Mouse (Mus musculus): ENCODE measurements at regions not wholly inside any gene's neighbourhood (a gene's known extent, or its start where the extent isn't known, plus 50 kb on each side); places are given as distances from the start of the nearest gene placed in this dataset.

GRCm38 (mm10) chr17:45893698-45894097 lies 138.5 kb downstream of the Vegfa start:
- Histone ChIP-seq H3K4me3 (ENCODE audit: low read depth, low read length) (no peak overlapping the region), H3K4me2 (ENCODE audit: low read length) (no peak overlapping the region), H3K9me3 (ENCODE audit: control insufficient read depth, low read length) (no peaks in the 10 kb centered on the region), H3K9ac (ENCODE audit: low read length) (no peak overlapping the region), H3K27ac (ENCODE audit: low read depth) (no peak overlapping the region), H3K27me3 (replicated peaks; ENCODE audit: control insufficient read depth, insufficient read depth, low read length) (no peaks in the 10 kb centered on the region), H3K4me1 (replicated peaks; ENCODE audit: control insufficient read depth, insufficient read depth, low read length) (peaks cover 6% of the 10 kb centered on the region), H3K36me3 (ENCODE audit: control insufficient read depth, insufficient read depth, low read length) (no peaks in the 10 kb centered on the region)
- DNase-seq (ENCODE audit: low spot score), result no peak
- ATAC-seq (replicated peaks; ENCODE audit: low FRiP score, low TSS enrichment, low read depth), result no peak
- 79% methylated on average over 6 of the region's 6 CpGs for WGBS

GRCm38 (mm10) chr17:45893094-45893493 lies 139.1 kb downstream of the Vegfa start:
- H3K9me3 ChIP-seq (ENCODE audit: control insufficient read depth, low read length), result no peaks in the 10 kb centered on the region
- H3K9ac ChIP-seq (ENCODE audit: low read length), result no peak overlapping the region
- no peak overlapping the region for H3K4me2 ChIP-seq (ENCODE audit: low read length)
- no peak for ATAC-seq (replicated peaks; ENCODE audit: low FRiP score, low TSS enrichment, low read depth)
- 59% methylated on average over 7 of the region's 7 CpGs for WGBS
- H3K4me3 ChIP-seq (ENCODE audit: low read depth, low read length), result no peak overlapping the region
- peaks cover 6% of the 10 kb centered on the region for H3K4me1 ChIP-seq (replicated peaks; ENCODE audit: control insufficient read depth, insufficient read depth, low read length)
- no peak for DNase-seq (ENCODE audit: low spot score)
- H3K27me3 ChIP-seq (replicated peaks; ENCODE audit: control insufficient read depth, insufficient read depth, low read length), result no peaks in the 10 kb centered on the region
- no peaks in the 10 kb centered on the region for H3K36me3 ChIP-seq (ENCODE audit: control insufficient read depth, insufficient read depth, low read length)
- H3K27ac ChIP-seq (ENCODE audit: low read depth), result no peak overlapping the region

GRCm38 (mm10) chr17:45889451-45889850 lies 142.7 kb downstream of the Vegfa start:
- Histone ChIP-seq H3K9me3 (ENCODE audit: control insufficient read depth, low read length) (no peaks in the 10 kb centered on the region), H3K4me2 (ENCODE audit: low read length) (no peak overlapping the region), H3K9ac (ENCODE audit: low read length) (no peak overlapping the region), H3K27me3 (replicated peaks; ENCODE audit: control insufficient read depth, insufficient read depth, low read length) (no peaks in the 10 kb centered on the region), H3K4me1 (replicated peaks; ENCODE audit: control insufficient read depth, insufficient read depth, low read length) (peaks cover 12% of the 10 kb centered on the region), H3K4me3 (ENCODE audit: low read depth, low read length) (no peak overlapping the region), H3K36me3 (ENCODE audit: control insufficient read depth, insufficient read depth, low read length) (no peaks in the 10 kb centered on the region), H3K27ac (ENCODE audit: low read depth) (no peak overlapping the region)
- WGBS, result 56% methylated on average over 8 of the region's 8 CpGs
- ATAC-seq (replicated peaks; ENCODE audit: low FRiP score, low TSS enrichment, low read depth), result no peak
- DNase-seq (ENCODE audit: low spot score), result no peak

GRCm38 (mm10) chr17:45889051-45889450 lies 143.1 kb downstream of the Vegfa start:
- no peaks in the 10 kb centered on the region for H3K9me3 ChIP-seq (ENCODE audit: control insufficient read depth, low read length)
- no peaks in the 10 kb centered on the region for H3K27me3 ChIP-seq (replicated peaks; ENCODE audit: control insufficient read depth, insufficient read depth, low read length)
- H3K4me1 ChIP-seq (replicated peaks; ENCODE audit: control insufficient read depth, insufficient read depth, low read length), result peaks cover 12% of the 10 kb centered on the region
- no peaks in the 10 kb centered on the region for H3K36me3 ChIP-seq (ENCODE audit: control insufficient read depth, insufficient read depth, low read length)
- no peak overlapping the region for H3K27ac ChIP-seq (ENCODE audit: low read depth)
- 60% methylated on average over 7 of the region's 7 CpGs for WGBS
- H3K4me3 ChIP-seq (ENCODE audit: low read depth, low read length), result no peak overlapping the region
- ATAC-seq (replicated peaks; ENCODE audit: low FRiP score, low TSS enrichment, low read depth) (no peak), DNase-seq (ENCODE audit: low spot score) (no peak)
- H3K4me2 ChIP-seq (ENCODE audit: low read length), result no peak overlapping the region
- H3K9ac ChIP-seq (ENCODE audit: low read length), result no peak overlapping the region

GRCm38 (mm10) chr17:45886420-45887049 lies 145.6 kb downstream of the Vegfa start:
- ATAC-seq (replicated peaks; ENCODE audit: low FRiP score, low TSS enrichment, low read depth), result no peak
- DNase-seq (ENCODE audit: low spot score), result no peak
- Histone ChIP-seq H3K9ac (ENCODE audit: low read length) (no peak overlapping the region), H3K4me1 (replicated peaks; ENCODE audit: control insufficient read depth, insufficient read depth, low read length) (peaks cover 12% of the 10 kb centered on the region), H3K27me3 (replicated peaks; ENCODE audit: control insufficient read depth, insufficient read depth, low read length) (no peaks in the 10 kb centered on the region), H3K4me3 (ENCODE audit: low read depth, low read length) (no peak overlapping the region), H3K9me3 (ENCODE audit: control insufficient read depth, low read length) (no peaks in the 10 kb centered on the region), H3K4me2 (ENCODE audit: low read length) (no peak overlapping the region), H3K27ac (ENCODE audit: low read depth) (peak overlapping the region; percentile 7; the same call in 1 of the 2 replicates), H3K36me3 (ENCODE audit: control insufficient read depth, insufficient read depth, low read length) (no peaks in the 10 kb centered on the region)
- WGBS, result 15% methylated on average over 17 of the region's 17 CpGs

GRCm38 (mm10) chr17:45885461-45886336 lies 146.5 kb downstream of the Vegfa start:
- no peak overlapping the region for H3K9ac ChIP-seq (ENCODE audit: low read length)
- H3K27me3 ChIP-seq (replicated peaks; ENCODE audit: control insufficient read depth, insufficient read depth, low read length), result no peaks in the 10 kb centered on the region
- peaks cover 12% of the 10 kb centered on the region for H3K4me1 ChIP-seq (replicated peaks; ENCODE audit: control insufficient read depth, insufficient read depth, low read length)
- WGBS, result 47% methylated on average over 24 of the region's 24 CpGs
- DNase-seq (ENCODE audit: low spot score) (no peak), ATAC-seq (replicated peaks; ENCODE audit: low FRiP score, low TSS enrichment, low read depth) (peak; percentile 18; the same call in 1 of the 2 replicates)
- no peak overlapping the region for H3K4me3 ChIP-seq (ENCODE audit: low read depth, low read length)
- H3K4me2 ChIP-seq (ENCODE audit: low read length), result no peak overlapping the region
- H3K27ac ChIP-seq (ENCODE audit: low read depth), result peak overlapping the region; percentile 7; the same call in 1 of the 2 replicates
- H3K9me3 ChIP-seq (ENCODE audit: control insufficient read depth, low read length), result no peaks in the 10 kb centered on the region
- H3K36me3 ChIP-seq (ENCODE audit: control insufficient read depth, insufficient read depth, low read length), result no peaks in the 10 kb centered on the region

- no peaks in the 10 kb centered on the region for H3K36me3 ChIP-seq (ENCODE audit: control insufficient read depth, insufficient read depth, low read length)
- no peak overlapping the region for H3K9ac ChIP-seq (ENCODE audit: low read length)
- H3K27me3 ChIP-seq (replicated peaks; ENCODE audit: control insufficient read depth, insufficient read depth, low read length), result no peaks in the 10 kb centered on the region
- H3K9me3 ChIP-seq (ENCODE audit: control insufficient read depth, low read length), result no peaks in the 10 kb centered on the region
- H3K4me2 ChIP-seq (ENCODE audit: low read length), result no peak overlapping the region
- no peak overlapping the region for H3K4me3 ChIP-seq (ENCODE audit: low read depth, low read length)
- ATAC-seq (replicated peaks; ENCODE audit: low FRiP score, low TSS enrichment, low read depth) (0 out of 2 replicates have a peak, but pooled peaks have one; percentile 36), DNase-seq (ENCODE audit: low spot score) (no peak)
- WGBS, result 58% methylated on average over 9 of the region's 9 CpGs
- H3K27ac ChIP-seq (ENCODE audit: low read depth), result no peak overlapping the region
- H3K4me1 ChIP-seq (replicated peaks; ENCODE audit: control insufficient read depth, insufficient read depth, low read length), result peaks cover 12% of the 10 kb centered on the region
These were observed 148.0 kb downstream of the Vegfa start for GRCm38 (mm10) chr17:45884021-45884722.

- no peaks in the 10 kb centered on the region for H3K27me3 ChIP-seq (replicated peaks; ENCODE audit: control insufficient read depth, insufficient read depth, low read length)
- H3K27ac ChIP-seq (ENCODE audit: low read depth), result no peak overlapping the region
- no peak for DNase-seq (ENCODE audit: low spot score)
- no peaks in the 10 kb centered on the region for H3K36me3 ChIP-seq (ENCODE audit: control insufficient read depth, insufficient read depth, low read length)
- H3K4me1 ChIP-seq (replicated peaks; ENCODE audit: control insufficient read depth, insufficient read depth, low read length), result peaks cover 12% of the 10 kb centered on the region
- no peak overlapping the region for H3K4me2 ChIP-seq (ENCODE audit: low read length)
- ATAC-seq (replicated peaks; ENCODE audit: low FRiP score, low TSS enrichment, low read depth), result no peak
- no peak overlapping the region for H3K4me3 ChIP-seq (ENCODE audit: low read depth, low read length)
- no peaks in the 10 kb centered on the region for H3K9me3 ChIP-seq (ENCODE audit: control insufficient read depth, low read length)
- no peak overlapping the region for H3K9ac ChIP-seq (ENCODE audit: low read length)
- WGBS, result 79% methylated on average over 3 of the region's 3 CpGs
These were observed 149.0 kb upstream of the 1600014C23Rik start for GRCm38 (mm10) chr17:45882682-45883081.

All from intestine, embryonic 14.5 days (tissue).